Mouse (Mus musculus) spleen, postnatal 10 days (tissue): ENCODE measurements around the gene Ccr7.
A peak's percentile ranks its signal among the peaks of the same experiment; 100 is the strongest.

Experiments used
- DNase-seq, 2 experiments: peaks; one replicate each; pipeline ENCODE4 v3.0.0; 2021 to 2022; ENCODE audit warnings: low spot score in 2 of 2

Ccr7 gene

DNA sequence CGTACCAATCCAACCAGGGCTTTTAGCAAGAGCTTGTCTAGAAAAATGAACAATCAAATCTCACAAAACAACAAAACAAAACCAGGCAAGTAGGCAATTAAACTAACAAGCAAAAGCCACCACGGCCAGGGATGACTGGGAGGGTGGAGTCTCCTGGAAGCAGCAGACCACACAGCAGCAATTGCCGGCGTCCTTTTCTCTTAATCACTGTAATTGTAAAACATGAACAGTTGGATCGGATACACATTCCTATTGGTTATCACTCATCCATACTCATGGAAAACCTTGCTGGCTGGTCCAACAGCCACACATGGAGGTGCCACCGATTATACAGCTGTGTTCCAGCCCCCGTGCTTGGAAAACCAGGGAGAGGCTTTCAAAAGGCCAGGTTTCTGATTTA lies 37.0 kb downstream of the Ccr7 start:
- DNase-seq, result no peak

DNA sequence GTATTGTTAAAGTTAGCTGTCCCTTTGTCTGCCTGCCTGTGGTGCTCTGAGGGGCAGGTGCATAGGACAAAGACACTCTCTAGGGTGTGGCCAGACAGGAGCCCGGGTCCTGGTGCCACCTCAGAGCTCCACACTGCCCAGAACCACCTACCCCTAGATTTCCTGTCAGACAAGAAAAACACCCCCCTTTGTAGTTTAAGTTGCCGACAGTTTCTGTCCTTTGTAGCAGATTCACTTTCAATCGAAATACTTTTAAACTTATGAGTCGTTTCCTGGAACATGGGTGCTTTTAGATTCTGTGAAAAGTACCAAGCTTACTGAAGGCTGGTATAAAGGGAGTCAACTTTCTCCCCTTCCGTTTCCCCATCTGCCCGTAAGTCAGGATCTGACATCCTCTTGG lies 38.9 kb downstream of the Ccr7 start:
- DNase-seq, result no peak

DNA sequence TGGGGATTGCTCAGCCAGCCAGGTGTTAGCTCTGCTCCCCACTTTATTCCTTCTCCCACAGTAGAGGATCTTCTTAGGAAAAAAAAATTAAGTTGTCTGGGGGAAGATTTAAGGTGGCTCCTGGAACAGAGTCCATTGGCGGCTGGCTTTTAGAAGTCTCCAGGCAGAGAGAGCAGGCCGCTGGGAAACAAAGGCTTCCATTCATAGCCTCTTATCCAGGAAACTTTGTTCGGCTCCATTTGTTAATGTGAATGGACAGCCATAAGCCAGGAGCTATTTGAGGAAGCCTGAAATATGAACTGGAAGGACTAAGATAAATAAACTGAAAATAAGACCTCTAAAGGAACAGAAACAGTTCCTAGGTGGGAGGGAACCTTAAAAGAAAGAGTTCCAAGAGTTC lies 41.8 kb downstream of the Ccr7 start:
- DNase-seq, result no peak

DNA sequence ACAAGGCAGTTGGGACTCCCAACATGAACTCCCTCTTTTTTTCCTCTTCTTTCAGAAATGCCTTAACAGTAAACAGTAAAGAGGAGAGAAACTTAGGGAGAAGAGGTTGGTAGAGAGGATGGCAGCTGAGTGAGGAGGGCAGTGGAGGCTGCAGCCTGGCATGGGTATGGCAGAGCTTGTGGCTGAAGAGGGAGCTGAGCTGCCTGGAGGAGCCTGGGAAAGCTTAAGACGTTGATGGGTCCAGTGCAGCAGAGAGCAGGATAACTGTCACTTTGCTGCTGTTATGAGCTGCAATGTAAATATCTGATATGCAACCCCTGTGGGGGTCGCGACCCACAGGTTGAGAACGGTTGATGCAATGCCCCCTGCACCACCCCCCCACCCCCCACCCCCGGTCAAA lies 42.2 kb downstream of the Ccr7 start:
- no peak for DNase-seq

DNA sequence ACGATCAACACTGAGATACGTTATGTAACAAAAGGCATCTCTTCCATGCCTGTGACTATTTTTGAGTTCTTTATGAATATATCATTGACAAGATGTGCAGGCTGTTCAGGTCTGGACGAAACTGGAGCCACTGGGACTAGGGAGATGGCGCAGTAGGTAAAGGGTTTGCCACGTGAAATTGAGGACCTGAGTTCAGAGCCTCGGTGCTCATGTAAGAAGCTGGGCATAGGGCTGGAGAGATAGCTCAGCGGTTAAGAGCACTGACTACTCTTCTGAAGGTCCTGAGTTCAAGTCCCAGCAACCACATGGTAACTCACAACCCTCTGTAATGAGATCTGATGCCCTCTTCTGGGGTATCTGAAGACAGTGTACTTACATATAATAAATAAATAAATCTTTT lies 43.2 kb downstream of the Ccr7 start:
- DNase-seq, result no peak

DNA sequence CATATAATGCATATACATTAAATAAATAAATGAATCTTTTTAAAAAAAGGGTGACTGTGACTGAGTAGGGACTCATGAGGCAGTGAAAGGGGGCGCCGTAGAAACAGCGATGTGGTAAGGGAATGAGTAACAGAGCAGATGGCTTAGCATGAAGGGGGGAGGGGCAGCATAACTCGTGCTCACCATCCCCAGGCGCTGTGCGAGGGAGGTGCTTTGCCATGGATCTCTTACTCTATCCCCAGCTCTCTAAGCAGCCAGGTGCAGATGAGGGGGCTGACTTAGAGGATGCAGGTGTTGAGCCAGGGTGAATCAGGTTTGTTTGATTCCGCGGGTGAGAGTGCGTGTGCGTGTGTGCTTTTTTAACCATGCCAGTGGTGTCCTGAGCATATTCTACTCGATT lies 43.7 kb downstream of the Ccr7 start:
- no peak for DNase-seq

DNA sequence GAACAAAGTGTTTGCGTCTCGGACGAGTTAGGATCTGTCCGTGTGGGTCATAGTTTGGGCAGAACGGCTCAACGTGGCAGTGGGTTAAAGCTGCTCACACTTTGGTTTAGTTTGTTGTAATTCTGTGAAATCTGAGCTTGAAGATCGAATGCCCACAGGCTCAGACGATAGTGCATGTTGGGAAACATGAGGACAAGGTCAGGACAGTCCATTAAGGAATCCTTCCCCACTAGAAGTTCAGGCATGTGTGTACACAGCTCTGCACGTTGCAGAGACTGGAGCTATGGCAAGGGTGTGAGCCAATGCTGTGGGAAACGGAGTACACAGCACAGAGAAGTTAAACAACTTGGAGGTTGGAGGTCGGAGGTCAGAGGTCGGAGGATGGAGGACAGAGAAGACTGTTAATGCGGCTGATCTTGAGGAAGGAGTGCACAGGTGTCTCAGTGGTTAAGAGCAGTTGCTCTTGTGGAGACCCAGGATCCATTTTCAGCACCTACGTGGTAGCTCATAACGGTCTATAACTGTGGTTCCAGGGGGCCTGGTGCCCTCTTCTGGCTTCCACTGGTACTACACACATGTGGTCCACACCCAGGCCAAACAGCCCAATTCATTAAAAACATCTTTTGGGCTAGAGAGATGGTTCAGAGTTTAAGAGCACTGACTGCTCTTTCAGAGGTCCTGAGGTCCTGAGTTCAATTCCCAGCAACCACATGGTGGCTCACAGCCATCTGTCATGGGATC lies 44.3 kb downstream of the Ccr7 start:
- DNase-seq, result peak in 1 of 2 experiments; percentile 52

DNA sequence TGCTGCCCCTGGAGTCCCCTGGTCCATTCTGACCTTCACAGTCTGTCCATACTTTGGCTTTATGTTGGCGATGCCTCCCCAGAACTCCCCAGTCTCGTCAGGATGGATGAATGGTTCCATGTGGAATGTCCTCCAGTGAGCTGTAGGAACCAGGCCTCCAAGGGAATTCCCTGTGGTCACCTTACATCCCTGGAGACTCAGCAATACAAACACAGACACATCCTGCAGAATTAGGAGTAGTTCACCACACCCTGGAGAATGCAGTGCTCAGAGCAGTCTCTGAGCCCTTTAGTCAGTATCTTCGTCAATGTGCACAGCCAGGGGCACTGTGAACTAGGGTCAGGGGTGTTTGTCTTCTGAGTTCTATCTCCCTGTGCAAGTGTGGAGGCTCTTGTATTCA lies 46.6 kb downstream of the Ccr7 start:
- DNase-seq, result no peak

DNA sequence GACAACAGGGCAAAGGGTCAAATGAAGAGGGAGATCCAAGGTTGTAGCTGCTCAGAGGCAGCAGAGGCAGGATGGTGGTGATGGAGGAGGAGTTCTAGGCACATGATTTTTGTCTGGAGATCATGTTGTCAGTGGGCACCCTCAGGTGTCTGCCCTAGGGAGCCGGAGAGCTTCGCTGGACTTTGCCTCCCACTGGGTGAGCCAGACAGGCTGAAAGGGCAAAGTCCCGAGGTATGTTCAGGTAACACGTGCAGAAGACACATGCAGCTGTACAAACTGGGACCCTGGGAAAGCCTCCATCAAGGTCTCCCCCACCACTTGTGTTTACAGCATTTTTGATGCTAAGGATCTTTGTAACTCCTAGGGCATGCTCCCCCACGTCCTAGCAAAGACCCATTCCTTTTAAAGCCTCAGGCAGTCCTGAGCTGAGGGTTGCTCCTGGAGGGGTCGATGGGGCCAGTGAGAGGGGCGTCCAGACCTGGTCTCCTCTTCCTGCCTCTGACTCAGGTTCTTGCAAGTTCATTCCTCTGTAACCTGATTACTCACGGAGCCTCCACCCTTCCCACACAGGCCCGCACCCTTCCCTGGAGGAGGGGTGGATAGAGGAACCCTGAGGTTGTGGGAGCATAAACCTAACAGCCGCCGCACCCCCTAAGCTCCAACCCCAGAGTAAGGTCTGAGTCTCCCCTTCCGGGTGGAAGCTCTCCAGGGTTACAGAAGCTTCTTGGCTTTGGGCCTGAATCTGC lies 48.7 kb downstream of the Ccr7 start:
- no peak for DNase-seq

DNA sequence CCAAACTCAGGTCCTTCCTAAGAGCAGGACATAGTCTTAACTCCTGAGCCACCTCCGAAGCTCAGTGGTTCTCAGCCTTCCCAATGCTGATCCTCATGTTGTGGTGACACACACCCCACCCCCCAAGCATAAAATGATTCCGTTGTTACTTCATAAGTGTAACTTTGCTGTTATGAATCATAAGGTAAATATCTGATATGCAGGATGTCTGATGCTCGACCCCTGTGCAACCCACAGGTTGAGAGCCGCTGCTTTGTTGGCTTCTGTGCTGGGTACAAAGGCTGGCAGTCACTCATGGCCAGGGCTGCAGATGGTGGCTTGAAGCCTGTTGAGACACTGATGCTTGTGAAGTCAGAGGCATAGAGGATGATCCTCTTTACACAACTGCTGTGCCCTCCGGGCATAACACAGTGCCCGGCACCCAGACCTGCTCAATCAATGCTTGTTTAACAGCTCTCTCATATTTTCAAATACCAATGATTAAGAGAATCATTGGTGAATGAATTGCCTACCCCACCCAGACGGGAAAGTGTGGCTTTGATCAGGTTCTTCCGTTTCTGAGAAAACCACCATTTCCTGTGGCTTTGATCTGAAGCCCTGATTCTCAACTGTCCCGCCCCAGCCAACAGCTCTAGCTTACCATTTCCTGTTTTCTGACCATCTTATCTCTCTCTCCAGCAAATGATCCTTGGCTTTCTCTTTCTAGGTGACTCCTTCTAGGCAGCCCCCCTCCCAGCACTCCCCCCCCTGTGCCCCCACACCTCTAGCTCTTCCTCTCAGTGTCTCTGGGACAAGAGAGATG lies 50.1 kb downstream of the Ccr7 start:
- DNase-seq, result peak in 1 of 2 experiments; percentile 39

DNA sequence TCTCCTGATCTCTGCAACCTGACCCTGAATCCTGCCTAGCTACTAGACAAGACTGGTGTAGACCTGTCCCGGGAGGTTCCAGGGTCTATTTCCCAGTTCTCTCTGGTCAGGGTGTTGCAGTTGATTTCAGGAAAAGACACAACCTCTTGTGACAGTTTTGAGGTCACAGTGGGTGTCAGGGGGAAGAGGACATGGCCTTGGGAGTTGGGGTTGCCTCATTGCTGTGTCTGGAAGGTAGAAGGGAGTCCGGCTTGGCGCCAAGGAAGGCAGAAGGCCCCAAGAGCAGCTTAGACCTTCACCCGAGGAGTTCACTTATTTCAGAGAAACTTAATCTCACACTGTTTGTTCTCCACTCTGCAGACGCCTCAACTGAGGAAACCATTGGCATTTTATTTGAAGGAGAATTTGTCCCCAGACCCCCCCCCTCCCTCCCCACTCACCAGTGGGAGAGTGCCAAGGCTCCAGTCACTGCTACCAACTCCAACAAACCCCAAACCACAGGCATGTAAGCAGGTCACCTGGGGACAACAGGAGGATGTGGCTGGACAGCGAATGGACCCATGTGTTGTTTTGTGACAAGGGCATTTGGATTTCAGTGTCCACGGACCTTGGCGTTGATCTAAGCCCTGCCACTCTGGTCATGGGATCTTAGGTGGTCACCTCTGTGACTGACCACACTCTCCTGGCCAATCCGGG lies 52.2 kb downstream of the Ccr7 start:
- no peak for DNase-seq

DNA sequence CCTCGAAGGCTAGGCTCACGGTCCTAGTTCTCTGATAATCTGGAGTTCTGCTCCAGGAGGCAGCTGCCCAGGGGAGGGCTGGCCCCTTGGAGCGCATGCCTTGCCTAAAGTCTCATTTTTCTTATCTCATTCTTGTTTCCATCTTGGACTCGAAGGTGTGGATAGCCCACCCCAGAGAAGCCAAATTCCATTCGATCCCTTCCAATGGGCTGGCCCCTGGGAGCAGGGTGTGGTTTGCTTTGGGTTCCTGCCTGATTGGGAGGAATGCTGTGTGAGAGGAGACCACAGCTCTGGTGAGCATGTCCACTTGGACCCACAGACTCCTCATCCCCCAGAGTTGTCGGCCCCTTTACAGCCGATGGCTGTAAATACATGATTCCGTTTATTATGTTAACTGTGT lies 53.2 kb downstream of the Ccr7 start:
- no peak for DNase-seq

DNA sequence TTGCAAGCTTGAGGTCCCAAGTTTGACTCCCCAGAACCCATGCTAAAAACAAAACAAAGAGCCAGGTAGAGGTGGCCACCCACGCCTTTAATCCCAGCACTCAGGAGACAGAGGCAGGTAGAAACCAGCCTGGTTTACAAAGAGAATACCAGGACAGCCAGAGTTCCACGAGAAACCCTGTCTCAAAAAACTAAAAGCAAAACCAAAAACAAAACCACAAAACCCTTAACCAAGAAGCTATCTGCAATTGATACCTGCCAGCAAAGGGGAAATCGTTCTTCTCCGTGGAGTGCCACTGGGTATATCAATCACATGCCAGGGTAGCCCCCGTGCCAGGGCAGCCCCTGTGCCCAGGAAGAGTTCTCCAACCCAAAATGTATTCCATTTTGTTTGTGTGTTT lies 54.7 kb downstream of the Ccr7 start:
- DNase-seq, result no peak

DNA sequence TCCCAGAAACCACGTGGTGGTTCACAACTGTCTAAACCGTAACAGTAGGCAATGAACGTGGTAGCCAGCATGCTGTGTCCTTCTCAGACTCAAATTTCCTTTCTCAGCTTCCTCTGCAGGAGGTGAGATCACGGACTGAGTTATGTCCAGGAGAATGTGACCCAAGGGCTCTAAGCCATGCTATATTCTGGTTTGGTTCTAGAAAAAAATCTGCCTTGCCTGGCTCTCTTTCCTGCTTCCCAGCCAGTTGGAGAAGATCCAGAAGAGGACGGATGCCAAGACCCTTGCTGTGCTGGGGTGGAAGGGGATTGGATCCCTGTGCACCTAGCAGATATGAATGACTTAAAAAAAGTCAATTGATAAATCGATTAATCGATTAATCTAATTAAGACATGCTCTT lies 55.4 kb downstream of the Ccr7 start:
- DNase-seq, result no peak

DNA sequence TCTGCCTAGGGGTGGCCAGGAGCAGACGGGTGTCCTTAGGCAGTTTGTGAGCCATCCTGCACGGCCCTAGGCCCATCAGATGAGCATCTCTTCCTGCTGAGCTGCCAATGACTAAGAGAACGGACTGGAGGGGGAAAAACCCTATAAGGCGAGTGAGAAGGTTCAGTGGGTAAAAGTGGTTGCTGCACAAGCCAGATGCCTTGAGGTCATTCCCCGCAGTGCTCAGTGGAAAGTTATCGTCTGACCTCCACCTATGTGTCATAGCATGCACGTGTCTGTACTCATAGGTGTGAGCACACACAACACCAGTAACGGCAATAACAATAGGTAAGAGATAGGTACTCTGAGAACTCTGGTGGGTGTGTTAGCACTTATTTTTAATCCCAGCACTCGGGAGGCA lies 56.0 kb downstream of the Ccr7 start:
- DNase-seq, result no peak

DNA sequence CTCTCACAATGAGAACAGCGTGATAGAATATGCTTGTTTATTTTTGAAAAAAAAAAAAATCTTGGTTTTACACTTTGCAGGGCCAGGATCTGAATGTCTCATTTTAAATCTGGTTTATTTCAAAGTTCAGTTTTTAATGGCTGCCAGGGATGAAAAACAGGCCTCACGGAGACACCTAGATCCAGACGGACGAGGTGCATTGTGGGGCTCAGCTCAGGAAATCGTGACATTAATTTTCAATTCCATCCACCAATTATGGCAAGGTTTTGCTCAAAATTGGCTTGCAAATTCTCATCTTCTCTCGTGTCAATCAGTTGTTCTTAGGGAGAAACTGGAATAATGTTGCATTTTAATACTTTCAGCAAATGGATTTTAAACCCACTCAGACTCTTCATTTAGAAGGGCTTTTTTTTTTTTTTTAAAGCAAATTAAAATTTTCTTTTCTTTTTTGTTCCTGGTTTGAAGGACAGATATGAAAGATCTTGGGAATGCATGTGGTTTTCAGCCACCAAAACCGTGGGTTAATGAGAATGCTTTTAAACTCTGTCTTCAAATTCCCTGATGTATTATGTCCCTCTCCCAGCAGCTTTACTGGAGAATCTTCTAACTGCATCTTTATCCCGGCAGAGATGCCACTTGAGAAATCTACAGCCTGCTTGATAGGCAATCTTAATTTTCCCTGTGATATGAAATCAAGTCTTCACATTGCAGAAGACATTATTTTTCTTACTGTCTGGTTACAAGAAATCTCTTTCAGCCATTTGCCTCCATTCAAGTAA lies 57.7 kb downstream of the Ccr7 start:
- no peak for DNase-seq

DNA sequence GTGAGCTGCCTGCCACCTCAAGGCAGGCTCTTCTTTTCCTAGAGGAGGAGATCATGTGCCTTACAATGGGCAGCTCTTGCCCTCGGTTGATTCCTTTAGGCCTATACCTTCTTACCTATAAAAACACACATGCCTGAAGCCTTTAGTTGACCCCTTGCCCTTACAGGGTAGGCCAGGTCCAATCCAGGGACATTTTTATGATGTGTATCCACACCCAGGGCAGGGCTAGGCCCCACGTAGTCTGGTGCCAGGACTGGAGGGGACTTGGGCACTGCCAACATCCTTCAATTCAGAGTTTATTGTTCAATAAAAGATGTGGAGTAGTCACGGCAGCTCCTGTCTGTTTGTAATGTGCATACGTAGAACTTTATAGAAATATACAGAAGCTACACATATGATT lies 58.5 kb downstream of the Ccr7 start:
- no peak for DNase-seq

DNA sequence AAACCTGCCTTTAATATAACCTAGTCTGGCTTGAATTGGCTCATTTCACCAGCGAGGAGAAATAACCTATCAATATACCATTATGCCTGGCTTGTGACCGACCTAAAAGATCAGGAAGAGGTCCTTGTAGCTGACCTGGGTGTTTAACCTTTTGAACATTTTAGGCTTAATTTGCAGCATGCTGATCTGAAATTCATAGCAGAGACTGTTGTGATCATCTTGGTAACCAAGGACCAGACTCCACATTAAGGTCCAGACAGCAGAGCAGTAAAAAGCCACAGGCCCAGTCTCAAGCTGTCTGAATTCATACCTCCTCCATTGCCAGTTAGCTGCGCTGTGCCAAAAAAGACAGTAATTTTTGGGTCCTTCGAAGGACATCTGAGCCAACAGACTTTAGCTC lies 59.1 kb downstream of the Ccr7 start:
- no peak for DNase-seq

DNA sequence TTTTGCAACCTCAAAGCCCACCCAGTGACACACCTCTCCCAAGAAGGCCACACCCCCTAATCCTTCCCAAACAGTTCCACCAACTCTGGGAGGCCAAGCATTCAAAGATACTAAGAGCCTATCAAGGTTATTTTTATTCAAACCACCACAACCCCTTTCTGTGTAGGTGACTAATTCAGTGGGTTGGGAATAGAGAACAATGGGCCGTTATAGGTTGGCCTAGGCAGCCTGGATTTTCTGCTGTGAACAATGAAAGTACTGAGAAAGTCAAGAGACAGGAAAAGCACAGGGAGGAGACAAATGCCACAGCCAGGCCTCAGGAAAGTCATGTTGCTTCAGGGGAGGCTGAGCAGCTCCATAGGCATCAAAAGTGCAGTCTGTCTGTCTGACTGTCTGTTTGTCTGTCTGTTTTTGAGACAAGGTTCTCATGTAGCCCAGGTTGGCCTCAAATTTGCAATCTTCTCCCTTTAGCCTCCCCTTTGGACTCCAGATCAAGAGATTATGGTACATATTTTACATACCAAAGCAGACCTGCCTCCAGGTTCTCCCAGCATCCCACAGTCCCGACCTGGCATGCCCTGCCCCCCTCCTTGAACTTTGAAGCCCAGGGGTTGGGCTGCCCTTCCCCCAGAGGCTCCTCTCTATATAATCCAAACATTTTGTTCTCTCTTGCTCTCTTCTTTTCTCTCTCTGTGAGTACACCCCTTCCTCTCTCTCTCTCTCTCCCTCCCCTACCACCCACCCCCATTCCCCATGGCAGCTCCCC lies 59.8 kb downstream of the Ccr7 start:
- DNase-seq, result no peak
